Mouse (Mus musculus) kidney, adult 2 months (tissue): ENCODE results near the gene Arid4a. TPM values are rescaled to one million over a fixed set of nuclear protein-coding genes. Genes with fewer than 3 reads are reported as not detected.
A peak's percentile ranks its signal among the peaks of the same experiment; 100 is the strongest.

Experiments
- DNase-seq: peaks from one replicate; pipeline ENCODE4 v3.0.0; 2021
- H3K27ac ChIP-seq: fragments of 200-500 bp; 2 replicates; pipeline ENCODE4 v1.5.1; 2012; ENCODE audit warnings: low read depth, low read length, control low read depth, inconsistent platforms; ENCODE audit not compliant: insufficient read depth
- H3K27me3 ChIP-seq: fragments of 200-500 bp; replicated peaks from 2 replicates; pipeline ENCODE4 v1.6.1; 2012; ENCODE audit warnings: mild to moderate bottlenecking, moderate library complexity, low read length, inconsistent platforms; ENCODE audit not compliant: control insufficient read depth, insufficient read depth
- H3K36me3 ChIP-seq: fragments of 200-500 bp; 2 replicates; pipeline ENCODE4 v1.6.1; 2012; ENCODE audit warnings: mild to moderate bottlenecking, moderate library complexity, low read length, inconsistent platforms; ENCODE audit not compliant: control insufficient read depth, insufficient read depth
- H3K4me1 ChIP-seq: fragments of 200-500 bp; 2 replicates; pipeline ENCODE4 v1.6.1; 2011; ENCODE audit warnings: low read length; ENCODE audit not compliant: control insufficient read depth, insufficient read depth
- H3K4me3 ChIP-seq: fragments of 200-500 bp; 2 replicates; pipeline ENCODE4 v1.5.1; 2011; ENCODE audit warnings: mild to moderate bottlenecking, low read depth, low read length, control low read depth; ENCODE audit not compliant: insufficient read depth
- CTCF ChIP-seq: fragments of 200-500 bp; conservative IDR thresholded peaks from 2 replicates; pipeline ENCODE4 v1.5.1; 2011; ENCODE audit warnings: low read depth, mild to moderate bottlenecking, control low read depth, low read length, moderate library complexity, mixed read lengths; ENCODE audit not compliant: insufficient read depth, insufficient read length
- POLR2A ChIP-seq: fragments of 200-500 bp; IDR thresholded peaks from one replicate; pipeline ENCODE4 v1.6.1; 2011; ENCODE audit warnings: low read depth, low read length, control low read depth
- WGBS: fragments of 180-500 bp; shearing (Covaris S2); methylation state at CpG from one replicate; pipeline ENCODE4 v1.1.7; 2018; 5-methylcytosine and 5-hydroxymethylcytosine counted together
- polyA plus RNA-seq: library from polyadenylated mRNA; depleted of rRNA; stranded (reverse); fragments of >200 nt; gene quantifications from 2 replicates; pipeline ENCODE4 v1.2.3, GENCODE M21; 2012; rRNA removed

Arid4a gene
- polyA plus RNA-seq = 3.0 and 3.6 TPM in 2 replicates

DNA sequence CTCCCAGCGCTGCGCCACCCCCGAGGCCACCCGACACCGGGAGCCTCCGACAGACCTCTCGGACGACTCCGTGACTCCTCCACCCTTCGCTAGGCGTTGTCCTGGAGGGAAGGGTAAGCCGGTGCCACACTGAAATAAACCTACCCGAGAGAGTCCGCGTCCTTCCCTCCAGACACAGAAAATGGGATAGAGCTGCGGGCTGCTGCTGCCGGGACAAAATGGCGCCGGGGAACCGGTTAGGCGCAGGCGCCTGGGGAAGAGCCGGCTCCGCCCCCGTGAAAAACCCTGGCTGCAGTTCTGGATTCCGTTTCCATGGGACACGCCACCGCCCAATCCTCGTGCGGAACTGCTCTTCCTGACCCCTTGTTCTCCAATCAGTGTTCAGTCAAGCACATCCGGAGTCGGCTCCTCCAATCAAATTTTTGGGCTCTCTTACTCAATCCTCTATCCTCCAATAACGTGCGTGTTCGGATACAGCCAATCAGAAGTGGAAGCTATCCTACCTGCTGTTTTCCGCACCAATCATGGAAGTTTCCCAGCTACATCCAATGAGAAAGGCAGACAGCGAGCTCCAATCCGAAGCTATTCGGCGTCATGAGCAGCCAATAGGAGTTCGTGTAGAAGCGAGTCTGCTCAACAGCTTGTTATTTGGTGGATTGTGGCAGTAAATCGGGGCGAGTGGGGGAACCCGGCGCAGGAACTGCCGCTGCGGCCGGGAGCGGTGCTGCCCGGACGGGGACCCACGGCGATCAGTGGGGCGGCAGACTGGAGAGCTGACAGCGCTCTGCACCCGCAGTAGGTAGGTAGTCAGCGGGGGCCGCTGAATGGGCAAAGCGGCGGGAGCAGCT lies at the start of gene Arid4a:
Gene Arid4a (plus strand): TSS at position 628 of the 848 bp plus-strand sequence.
- Histone ChIP-seq H3K4me3 (peak within 1 kb of the TSS; percentile 81), H3K4me1 (peaks cover 6% of the 10 kb centered on the region; the same call in 1 of the 2 replicates), H3K27me3 (no peaks in the 10 kb centered on the region), H3K36me3 (peaks cover 3% of the 10 kb centered on the region; the same call in 1 of the 2 replicates), H3K27ac (peak within 1 kb of the TSS; percentile 96)
- TF ChIP-seq POLR2A = peak; percentile 90
- TF ChIP-seq CTCF = no peak
- DNase-seq = peak; percentile 100
- WGBS = under 1% methylated on average over 61 of the region's 61 CpGs

DNA sequence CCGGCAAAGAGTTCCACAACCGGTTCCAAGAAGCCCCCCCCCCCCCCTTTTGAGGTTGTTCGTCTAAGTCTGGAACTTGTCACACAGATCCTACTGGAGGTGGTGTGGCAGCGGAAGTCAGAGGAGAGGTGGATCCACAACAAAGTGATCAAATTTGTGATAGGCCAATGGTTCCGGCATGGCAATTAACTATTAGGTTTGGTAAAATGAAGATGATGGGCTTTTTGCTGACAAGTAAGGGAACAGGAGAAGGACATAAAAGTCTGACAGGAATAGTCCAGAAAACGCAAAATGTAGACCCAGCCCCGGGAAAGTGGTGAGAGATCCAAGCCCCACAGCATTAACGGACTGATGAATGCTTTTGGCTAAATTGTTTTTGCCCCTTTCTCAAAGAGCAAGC lies 48.2 kb upstream of the Arid4a start:
- DNase-seq = no peak
- H3K4me3 ChIP-seq = peak overlapping the region; percentile 85; the same call in 1 of the 2 replicates
- H3K27ac ChIP-seq = peak overlapping the region; percentile 97
- no peaks in the 10 kb centered on the region; the same call in 1 of the 2 replicates for H3K4me1 ChIP-seq
- WGBS = 24% methylated on average over 8 of the region's 8 CpGs
- H3K36me3 ChIP-seq = 0 out of 2 replicates have a peak, but pooled peaks cover 1% of the 10 kb centered on the region
- H3K27me3 ChIP-seq = no peaks in the 10 kb centered on the region
- no peak for TF ChIP-seq CTCF
- no peak for TF ChIP-seq POLR2A

DNA sequence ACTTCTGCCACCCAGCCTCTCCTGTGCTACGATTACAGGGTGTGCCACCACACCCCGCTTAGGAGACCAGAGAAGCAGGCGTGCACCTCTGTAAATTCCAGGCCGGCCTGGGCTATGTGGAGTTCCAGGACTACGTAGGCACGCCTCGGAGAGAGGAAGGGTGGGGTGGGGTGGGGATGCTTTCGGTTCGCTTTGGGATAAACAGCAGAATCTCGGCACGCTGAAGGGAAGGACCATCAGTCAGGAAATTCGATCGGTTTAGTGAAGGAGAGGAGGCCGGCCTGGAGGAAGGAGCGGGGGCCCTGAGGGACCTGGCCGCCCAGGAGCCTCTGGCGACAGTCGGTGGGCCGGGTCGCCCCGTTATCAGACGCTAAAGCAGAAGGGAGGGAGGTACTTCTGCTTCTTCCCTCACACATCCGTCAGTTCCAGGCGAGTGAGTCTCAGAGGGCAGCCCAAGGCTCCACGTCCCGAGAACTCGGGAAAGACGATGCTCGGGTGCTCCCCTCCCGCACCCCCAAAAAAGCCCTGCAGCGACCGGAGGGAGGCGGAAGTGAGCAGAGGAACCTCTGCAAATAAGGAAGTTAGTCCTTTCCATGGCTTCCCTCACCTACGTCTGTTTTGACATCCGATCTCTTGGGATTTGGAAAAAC lies 47.5 kb upstream of the Arid4a start:
- peak; percentile 91 for DNase-seq

DNA sequence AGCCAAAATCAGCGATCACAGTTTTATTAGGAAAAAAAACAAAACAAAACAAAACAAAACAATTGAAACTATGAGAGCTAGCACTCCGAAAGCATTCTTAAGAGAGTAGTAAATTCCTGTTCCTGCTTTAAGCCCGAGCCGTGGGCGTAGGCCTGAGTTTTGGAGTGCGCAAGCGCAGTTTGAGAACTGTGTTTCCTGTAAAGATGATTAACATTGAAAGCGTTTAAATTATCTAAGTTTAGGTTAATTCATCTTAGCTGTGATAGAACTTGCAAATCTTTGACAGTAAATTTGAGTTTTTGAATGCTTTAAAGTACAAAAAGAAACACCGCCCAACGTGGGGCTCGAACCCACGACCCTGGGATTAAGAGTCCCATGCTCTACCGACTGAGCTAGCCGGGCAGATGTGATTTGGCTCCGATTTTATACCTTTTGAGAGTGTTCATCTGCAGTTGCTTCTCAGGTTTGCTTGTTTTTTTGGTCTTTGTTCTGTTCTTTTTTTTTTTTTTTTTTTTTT lies 46.9 kb upstream of the Arid4a start:
- under 1% methylated on average over 15 of the region's 15 CpGs for WGBS
- H3K27ac ChIP-seq = peak overlapping the region; percentile 97
- no peaks in the 10 kb centered on the region for H3K27me3 ChIP-seq
- no peaks in the 10 kb centered on the region for H3K36me3 ChIP-seq
- peaks cover 1% of the 10 kb centered on the region; the same call in 1 of the 2 replicates for H3K4me1 ChIP-seq
- peak; percentile 95 for DNase-seq
- H3K4me3 ChIP-seq = peak overlapping the region; percentile 85
- TF ChIP-seq CTCF (no peak), POLR2A (no peak)

More for the DNA sequence above, 47.5 kb upstream of the Arid4a start:
- under 1% methylated on average over 35 of the region's 35 CpGs for WGBS
- Histone ChIP-seq H3K27me3 (no peaks in the 10 kb centered on the region), H3K36me3 (0 out of 2 replicates have a peak, but pooled peaks cover 1% of the 10 kb centered on the region), H3K27ac (peak overlapping the region; percentile 97), H3K4me1 (no peaks in the 10 kb centered on the region; the same call in 1 of the 2 replicates), H3K4me3 (peak overlapping the region; percentile 85)
- TF ChIP-seq CTCF (peak; percentile 57), POLR2A (peak; percentile 3)

DNA sequence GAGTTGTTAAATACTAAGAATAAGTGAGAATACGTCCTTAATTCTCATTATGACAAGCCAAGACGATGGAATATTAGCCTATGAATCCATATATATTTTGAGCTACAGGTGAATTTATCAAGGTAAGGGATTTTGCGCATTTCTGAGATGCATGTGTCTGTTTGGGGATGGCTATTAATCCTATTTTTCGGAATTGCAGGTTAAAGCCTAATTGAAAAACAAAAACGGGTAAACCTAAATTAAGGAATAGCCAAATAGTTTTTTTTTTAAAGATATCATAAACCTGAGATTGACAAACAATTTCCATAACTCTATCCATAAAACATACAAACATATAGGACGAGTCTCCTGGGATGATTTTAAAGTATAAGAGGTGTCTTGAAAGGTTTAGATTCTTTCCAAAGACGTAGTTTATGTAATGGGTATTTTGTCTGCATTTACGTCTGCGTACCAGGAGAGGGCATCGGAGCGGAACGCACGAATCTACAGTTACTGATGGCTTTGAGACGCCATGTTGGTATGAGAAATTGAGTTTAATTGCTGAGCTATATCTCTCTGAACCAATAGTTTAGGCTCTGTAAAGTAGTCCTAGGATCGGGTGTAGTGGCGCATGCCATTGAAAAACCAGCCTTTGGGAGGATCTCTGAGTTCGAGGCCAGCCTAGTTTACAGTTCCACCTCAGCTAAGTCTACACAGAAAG lies 46.2 kb upstream of the Arid4a start:
- H3K27ac ChIP-seq = peak overlapping the region; percentile 20; the same call in 1 of the 2 replicates
- peak; percentile 75 for TF ChIP-seq CTCF
- TF ChIP-seq POLR2A = no peak
- no peaks in the 10 kb centered on the region for H3K36me3 ChIP-seq
- peaks cover 2% of the 10 kb centered on the region; the same call in 1 of the 2 replicates for H3K4me1 ChIP-seq
- peak; percentile 76 for DNase-seq
- WGBS = 5% methylated on average over 17 of the region's 17 CpGs
- no peaks in the 10 kb centered on the region for H3K27me3 ChIP-seq
- peak overlapping the region; percentile 9 for H3K4me3 ChIP-seq

DNA sequence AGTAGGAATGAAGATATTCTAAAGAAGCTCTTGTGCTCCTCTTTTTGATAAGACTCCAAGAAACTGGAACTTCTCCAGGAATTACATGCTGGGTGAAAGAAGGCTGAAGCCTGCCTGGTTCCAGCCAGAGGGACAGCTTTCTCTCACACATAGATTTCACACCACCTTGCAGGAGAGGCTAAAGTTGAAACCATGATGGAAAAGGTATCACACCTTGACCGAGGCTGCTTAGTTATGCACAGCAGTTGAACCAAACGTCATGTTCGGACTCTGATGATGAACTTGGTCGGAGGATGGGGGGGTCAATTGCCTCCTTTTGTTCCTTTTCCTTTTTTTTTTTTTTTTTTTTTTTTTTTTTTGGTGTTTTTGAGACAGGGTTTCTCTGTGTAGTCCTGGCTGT lies 42.0 kb upstream of the Arid4a start:
- no peaks in the 10 kb centered on the region for H3K27me3 ChIP-seq
- H3K27ac ChIP-seq = no peak overlapping the region
- no peak overlapping the region for H3K4me3 ChIP-seq
- no peak for TF ChIP-seq POLR2A
- no peak for DNase-seq
- H3K4me1 ChIP-seq = peaks cover 10% of the 10 kb centered on the region
- WGBS = 72% methylated on average over 4 of the region's 4 CpGs
- H3K36me3 ChIP-seq = peaks cover 2% of the 10 kb centered on the region; the same call in 1 of the 2 replicates
